Mouse (Mus musculus): ENCODE results near the gene Galc.
A peak's percentile ranks its signal among the peaks of the same experiment; 100 is the strongest.

The Galc gene

GRCm38 (mm10) chr12:98258845-98259517 lies at the start of gene Galc:
TSS of gene Galc (minus strand) at chr12:98259459.
- peak; percentile 85 for DNase-seq (ENCODE audit: low spot score)

- no peak for DNase-seq (ENCODE audit: low spot score)
Observed at GRCm38 (mm10) chr12:98307179-98307915, 48.1 kb upstream of the Galc start.

- no peak for DNase-seq (ENCODE audit: low spot score)
Observed at GRCm38 (mm10) chr12:98303013-98303412, 43.8 kb upstream of the Galc start.

- no peak for DNase-seq (ENCODE audit: low spot score)
Observed at GRCm38 (mm10) chr12:98301980-98302379, 42.7 kb upstream of the Galc start.

- DNase-seq (ENCODE audit: low spot score), result no peak
Observed at GRCm38 (mm10) chr12:98294241-98294640, 35.0 kb upstream of the Galc start.

- no peak for DNase-seq (ENCODE audit: low spot score)
Observed at GRCm38 (mm10) chr12:98292278-98292677, 33.0 kb upstream of the Galc start.

GRCm38 (mm10) chr12:98290475-98290874 lies 31.2 kb upstream of the Galc start:
- no peak for DNase-seq (ENCODE audit: low spot score)

GRCm38 (mm10) chr12:98284477-98284876 lies 25.2 kb upstream of the Galc start:
- DNase-seq (ENCODE audit: low spot score), result no peak

- no peak for DNase-seq (ENCODE audit: low spot score)
Observed at GRCm38 (mm10) chr12:98283487-98283860, 24.2 kb upstream of the Galc start.

GRCm38 (mm10) chr12:98282776-98283486 lies 23.7 kb upstream of the Galc start:
- DNase-seq (ENCODE audit: low spot score), result no peak

GRCm38 (mm10) chr12:98280996-98281395 lies 21.7 kb upstream of the Galc start:
- no peak for DNase-seq (ENCODE audit: low spot score)

GRCm38 (mm10) chr12:98280530-98280929 lies 21.3 kb upstream of the Galc start:
- peak; percentile 32 for DNase-seq (ENCODE audit: low spot score)

- no peak for DNase-seq (ENCODE audit: low spot score)
Observed at GRCm38 (mm10) chr12:98272433-98272832, 13.2 kb upstream of the Galc start.

GRCm38 (mm10) chr12:98270810-98271566 lies 11.7 kb upstream of the Galc start:
- no peak for DNase-seq (ENCODE audit: low spot score)

- DNase-seq (ENCODE audit: low spot score), result no peak
Observed at GRCm38 (mm10) chr12:98269791-98270745, 10.8 kb upstream of the Galc start.

- DNase-seq (ENCODE audit: low spot score), result no peak
Observed at GRCm38 (mm10) chr12:98268441-98269369, 9.4 kb upstream of the Galc start, which contains the start of gene Gpr65. TSS of gene Gpr65 (plus strand) at chr12:98268635.

GRCm38 (mm10) chr12:98265697-98266096 lies 6.4 kb upstream of the Galc start:
- DNase-seq (ENCODE audit: low spot score), result no peak

GRCm38 (mm10) chr12:98259518-98259852 lies 226 bp upstream of the Galc start:
- DNase-seq (ENCODE audit: low spot score), result no peak

- no peak for DNase-seq (ENCODE audit: low spot score)
Observed at GRCm38 (mm10) chr12:98258371-98258844, 851 bp downstream of the Galc start.
